Mouse (Mus musculus) CH12.LX (cell line): ENCODE measurements around the gene Sde2. TPM values are rescaled to one million over a fixed set of nuclear protein-coding genes. Genes with fewer than 3 reads are reported as not detected.

Source experiments
- DNase-seq: peaks from one replicate; pipeline ENCODE4 v3.0.0-alpha.2; 2013; ENCODE audit errors: extremely low read depth
- H3K27ac ChIP-seq: 2 replicates; pipeline ENCODE4 v1.5.1; 2012; ENCODE audit warnings: low read depth, mild to moderate bottlenecking, control low read depth, moderate library complexity; ENCODE audit not compliant: insufficient read depth
- H3K27me3 ChIP-seq: replicated peaks from 2 replicates; pipeline ENCODE3; 2012; ENCODE audit warnings: inconsistent platforms
- H3K36me3 ChIP-seq, 2 experiments: replicated peaks in 1 of 2; 2 replicates each; pipeline versions ENCODE3 to v1.6.1; 2012; ENCODE audit warnings: inconsistent platforms in 1 of 2, low read length in 1 of 2, mild to moderate bottlenecking in 1 of 2, mixed read lengths in 1 of 2, moderate library complexity in 1 of 2; ENCODE audit not compliant: control insufficient read depth in 1 of 2, insufficient read depth in 1 of 2
- H3K4me1 ChIP-seq, 2 experiments: 2 replicates each; pipeline ENCODE4 v1.6.1; 2012; ENCODE audit warnings: inconsistent platforms in 1 of 2, moderate library complexity in 1 of 2; ENCODE audit not compliant: insufficient read depth in 2 of 2, control insufficient read depth in 1 of 2
- H3K4me2 ChIP-seq: 2 replicates; pipeline ENCODE4 v1.6.1; 2012; ENCODE audit warnings: low read depth, mild to moderate bottlenecking, control low read depth; ENCODE audit not compliant: poor library complexity, insufficient read depth, severe bottlenecking
- H3K4me3 ChIP-seq, 3 experiments: fragments of 150-350 bp in 1 of 3; sonication (generic) in 1 of 3; replicated peaks in 1 of 3; 2 replicates each; pipeline versions ENCODE3 to v1.5.1; 2011 to 2012; ENCODE audit warnings: low read depth in 2 of 3, low read length in 2 of 3, mild to moderate bottlenecking in 2 of 3, moderate library complexity in 2 of 3, control low read depth in 1 of 3, improper control_type of control experiment in 1 of 3, inconsistent platforms in 1 of 3, mixed read lengths in 1 of 3; ENCODE audit not compliant: poor library complexity in 1 of 3
- H3K79me2 ChIP-seq: replicated peaks from 2 replicates; pipeline ENCODE4 v1.6.1; 2012; ENCODE audit warnings: mild to moderate bottlenecking, moderate library complexity; ENCODE audit not compliant: control insufficient read depth, poor library complexity, insufficient read depth, severe bottlenecking; ENCODE audit errors: extremely low read depth
- H3K9ac ChIP-seq: 2 replicates; pipeline ENCODE4 v1.6.1; 2012; ENCODE audit warnings: low read depth, mild to moderate bottlenecking, control low read depth, moderate library complexity; ENCODE audit not compliant: insufficient read depth
- H3K9me3 ChIP-seq: replicated peaks from 2 replicates; pipeline ENCODE3; 2012; ENCODE audit warnings: low read length, inconsistent platforms, mixed read lengths
- CHD1 ChIP-seq: IDR thresholded peaks from 2 replicates; pipeline ENCODE4 v1.6.1; 2012; ENCODE audit warnings: low read depth, low read length, improper control_type of control experiment, inconsistent platforms
- CTCF ChIP-seq, 2 experiments: IDR thresholded peaks in 1 of 2; conservative IDR thresholded peaks in 1 of 2; 2 replicates each; pipeline ENCODE4 v1.5.1; 2011 to 2012; ENCODE audit warnings: low read depth in 2 of 2, low read length in 2 of 2, improper control_type of control experiment in 1 of 2, inconsistent platforms in 1 of 2, mild to moderate bottlenecking in 1 of 2, moderate library complexity in 1 of 2
- E2F4 ChIP-seq: IDR thresholded peaks from 2 replicates; pipeline ENCODE4 v1.6.1; 2011; ENCODE audit warnings: low read depth, low read length, improper control_type of control experiment; ENCODE audit not compliant: insufficient replicate concordance
- ELF1 ChIP-seq: IDR thresholded peaks from 2 replicates; pipeline ENCODE4 v1.6.1; 2014; ENCODE audit warnings: low read depth, mild to moderate bottlenecking, inconsistent platforms, low read length, improper control_type of control experiment
- GABPA ChIP-seq: IDR thresholded peaks from 2 replicates; pipeline ENCODE4 v1.6.1; 2012; ENCODE audit warnings: low read depth, low read length, improper control_type of control experiment, inconsistent platforms; ENCODE audit not compliant: insufficient replicate concordance
- HCFC1 ChIP-seq: IDR thresholded peaks from 2 replicates; pipeline ENCODE4 v1.6.1; 2012; ENCODE audit warnings: low read depth, mild to moderate bottlenecking, inconsistent platforms, low read length, improper control_type of control experiment
- IRF4 ChIP-seq: IDR thresholded peaks from 2 replicates; pipeline ENCODE4 v1.6.1; 2014; ENCODE audit warnings: low read depth, mild to moderate bottlenecking, inconsistent platforms, low read length, improper control_type of control experiment
- JUN ChIP-seq: IDR thresholded peaks from 2 replicates; pipeline ENCODE4 v1.6.1; 2011; ENCODE audit warnings: low read depth, mild to moderate bottlenecking, low read length, improper control_type of control experiment, moderate library complexity; ENCODE audit not compliant: insufficient read depth
- JUND ChIP-seq: conservative IDR thresholded peaks from 2 replicates; pipeline ENCODE4 v1.6.1; 2011; ENCODE audit warnings: low read depth, low read length, improper control_type of control experiment
- KAT2A ChIP-seq: IDR thresholded peaks from 2 replicates; pipeline ENCODE4 v1.6.1; 2012; ENCODE audit warnings: low read length, improper control_type of control experiment, inconsistent platforms; ENCODE audit not compliant: insufficient replicate concordance
- MAFK ChIP-seq: IDR thresholded peaks from 2 replicates; pipeline ENCODE4 v1.6.1; 2011; ENCODE audit warnings: low read length, improper control_type of control experiment; ENCODE audit not compliant: insufficient replicate concordance
- MAX ChIP-seq: IDR thresholded peaks from 2 replicates; pipeline ENCODE4 v1.6.1; 2011; ENCODE audit warnings: low read length, improper control_type of control experiment
- MAZ ChIP-seq: IDR thresholded peaks from 2 replicates; pipeline ENCODE4 v1.6.1; 2012; ENCODE audit warnings: low read depth, mild to moderate bottlenecking, inconsistent platforms, low read length, improper control_type of control experiment, moderate library complexity
- MEF2A ChIP-seq: IDR thresholded peaks from 2 replicates; pipeline ENCODE4 v1.6.1; 2014; ENCODE audit warnings: low read depth, mild to moderate bottlenecking, inconsistent platforms, low read length, improper control_type of control experiment, borderline replicate concordance
- MXI1 ChIP-seq: IDR thresholded peaks from 2 replicates; pipeline ENCODE4 v1.6.1; 2011; ENCODE audit warnings: mild to moderate bottlenecking, low read depth, low read length, improper control_type of control experiment
- MYC ChIP-seq: IDR thresholded peaks from 2 replicates; pipeline ENCODE4 v1.6.1; 2011; ENCODE audit warnings: low read depth, mild to moderate bottlenecking, improper control_type of control experiment, low read length
- NRF1 ChIP-seq: IDR thresholded peaks from 2 replicates; pipeline ENCODE4 v1.6.1; 2014; ENCODE audit warnings: low read depth, mild to moderate bottlenecking, inconsistent platforms, low read length, improper control_type of control experiment, moderate library complexity
- PAX5 ChIP-seq: IDR thresholded peaks from 2 replicates; pipeline ENCODE4 v1.6.1; 2012; ENCODE audit warnings: low read length, inconsistent platforms, mixed read lengths
- POLR2A ChIP-seq: IDR thresholded peaks from 2 replicates; pipeline ENCODE4 v1.6.1; 2011; ENCODE audit warnings: low read depth, mild to moderate bottlenecking, improper control_type of control experiment, low read length
- RAD21 ChIP-seq: IDR thresholded peaks from 2 replicates; pipeline ENCODE4 v1.6.1; 2011; ENCODE audit warnings: low read depth, mild to moderate bottlenecking, low read length, improper control_type of control experiment, moderate library complexity
- SIN3A ChIP-seq: IDR thresholded peaks from 2 replicates; pipeline ENCODE4 v1.6.1; 2012; ENCODE audit warnings: low read length, improper control_type of control experiment, inconsistent platforms
- SMC3 ChIP-seq: IDR thresholded peaks from 2 replicates; pipeline ENCODE4 v1.6.1; 2011; ENCODE audit warnings: low read depth, low read length, improper control_type of control experiment
- UBTF ChIP-seq: IDR thresholded peaks from 2 replicates; pipeline ENCODE4 v1.6.1; 2012; ENCODE audit warnings: low read depth, mild to moderate bottlenecking, inconsistent platforms, low read length, improper control_type of control experiment, moderate library complexity
- USF1 ChIP-seq: IDR thresholded peaks from 2 replicates; pipeline ENCODE4 v1.6.1; 2014; ENCODE audit warnings: low read depth, mild to moderate bottlenecking, inconsistent platforms, low read length, improper control_type of control experiment
- USF2 ChIP-seq: conservative IDR thresholded peaks from 2 replicates; pipeline ENCODE4 v1.6.1; 2011; ENCODE audit warnings: low read depth, low read length, improper control_type of control experiment
- ZC3H11A ChIP-seq: IDR thresholded peaks from 2 replicates; pipeline ENCODE4 v1.6.1; 2012; ENCODE audit warnings: low read depth, mild to moderate bottlenecking, inconsistent platforms, low read length, improper control_type of control experiment
- ZKSCAN1 ChIP-seq: IDR thresholded peaks from 2 replicates; pipeline ENCODE4 v1.6.1; 2012; ENCODE audit warnings: low read depth, inconsistent platforms, low read length, improper control_type of control experiment, borderline replicate concordance
- ZMIZ1 ChIP-seq: IDR thresholded peaks from 2 replicates; pipeline ENCODE4 v1.6.1; 2012; ENCODE audit warnings: low read depth, mild to moderate bottlenecking, inconsistent platforms, low read length, improper control_type of control experiment
- dilution Hi-C: fragments of 300-500 bp; cut with MboI; formaldehyde crosslinking; loops from 2 replicates; pipeline ENCODE4 v1.14.3; 2020; ENCODE audit warnings: low sequenced_read_pairs; ENCODE audit not compliant: extremely low pct_unique_long_range_greater_than_20kb, extremely low pct_ligation_motif_present
- in situ Hi-C: fragments of 300-500 bp; cut with MboI; formaldehyde crosslinking; loops from 3 replicates; pipeline ENCODE4 v1.14.3; 2019; ENCODE audit warnings: low sequenced_read_pairs, low pct_ligation_motif_present, low pct_unique_long_range_greater_than_20kb, mixed read lengths
- polyA plus RNA-seq: library from polyadenylated mRNA; unstranded; fragments of >175 nt; gene quantifications from 2 replicates; pipeline ENCODE4 v1.2.1, GENCODE M21; 2012; ENCODE audit warnings: low read depth; ENCODE audit not compliant: insufficient read length
- total RNA-seq, 2 experiments: library from RNA; depleted of rRNA; stranded (reverse); fragments of 300-350 nt in 1 of 2; fragments of >200 nt in 1 of 2; gene quantifications; 2 replicates each; pipeline ENCODE4 v1.2.3; 2012 to 2014

Sde2 gene
- total and polyA plus RNA-seq, 3 experiments: 24.7 to 33.2 (median 28.0) TPM

DNA sequence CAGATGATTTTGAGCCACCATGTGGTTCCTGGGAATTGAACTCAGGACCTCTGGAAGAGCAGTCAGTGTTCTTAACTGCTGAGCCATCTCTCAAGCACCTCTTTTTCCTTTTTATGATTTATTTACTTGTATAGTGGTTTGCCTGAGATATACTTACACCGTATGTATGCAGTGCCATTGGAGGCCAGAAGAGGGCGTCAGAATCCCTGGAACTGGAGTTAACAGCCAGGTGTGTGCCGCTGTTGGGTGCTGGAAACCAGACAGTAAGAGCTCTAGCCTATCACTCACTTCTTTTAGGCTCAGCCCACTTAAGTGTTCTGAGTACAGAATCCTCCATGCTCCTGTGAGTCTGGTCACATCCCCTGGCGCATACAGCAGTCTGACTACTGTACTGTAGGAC is 26.5 kb downstream of the Sde2 start:
- Histone ChIP-seq H3K79me2 (no peaks in the 10 kb centered on the region), H3K9me3 (peaks cover 3% of the 10 kb centered on the region), H3K36me3 (peaks cover 0 to 5% of the 10 kb centered on the region in 2 experiments), H3K9ac (no peak overlapping the region), H3K4me1 (peaks cover 0 to 7% of the 10 kb centered on the region in 2 experiments; a peak in 1 of 4 replicates), H3K27ac (no peak overlapping the region), H3K4me3 (no peak overlapping the region), H3K4me2 (no peak overlapping the region), H3K27me3 (no peaks in the 10 kb centered on the region)
- dilution Hi-C loops: no loop called here
- no peak for DNase-seq
- TF ChIP-seq UBTF (no peak), CTCF (conservative IDR thresholded peaks at IDR 0.05 in 1 of 2, IDR thresholded peaks at IDR 0.05 in 1 of 2; ENCODE audit: low read depth in 2 of 2, low read length in 2 of 2) (no peak; a peak in 1 of 4 replicates), MYC (no peak), ZC3H11A (no peak), MAZ (no peak), NRF1 (no peak), USF2 (no peak), SMC3 (no peak), MAX (no peak), PAX5 (no peak), HCFC1 (no peak), MEF2A (no peak), ELF1 (no peak), JUND (no peak), CHD1 (no peak), MXI1 (no peak), ZMIZ1 (no peak)
- in situ Hi-C loops: no loop called here

DNA sequence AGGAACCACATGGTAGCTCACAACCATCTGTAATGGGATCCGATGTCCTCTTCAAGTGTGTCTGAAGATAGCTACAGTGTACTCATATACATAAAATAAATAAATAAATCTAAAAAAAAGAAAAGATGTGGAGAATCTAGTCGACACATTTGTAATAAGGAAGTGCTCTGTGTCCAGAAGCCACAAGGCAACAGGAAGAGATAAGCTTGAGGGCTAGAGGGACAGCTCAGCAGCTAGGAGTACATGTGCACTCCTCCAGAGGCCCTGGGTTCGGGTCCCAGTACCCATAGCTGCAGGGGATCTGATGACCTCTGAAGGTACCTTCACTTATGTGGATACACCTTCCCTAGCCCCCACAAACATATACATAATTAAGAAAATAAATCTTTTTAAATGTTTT is 30.8 kb downstream of the Sde2 start:
- peaks cover 17 to 36% of the 10 kb centered on the region in 2 experiments for H3K4me1 ChIP-seq
- no peak for DNase-seq
- H3K4me2 ChIP-seq: no peak overlapping the region
- dilution Hi-C loops (no loop called here), in situ Hi-C loops (no loop called here)
- no peaks in the 10 kb centered on the region for H3K27me3 ChIP-seq
- H3K79me2 ChIP-seq: no peaks in the 10 kb centered on the region
- H3K27ac ChIP-seq: no peak overlapping the region
- H3K9me3 ChIP-seq: peaks cover 3% of the 10 kb centered on the region
- no peak overlapping the region for H3K4me3 ChIP-seq
- H3K9ac ChIP-seq: no peak overlapping the region
- peaks cover 0 to 5% of the 10 kb centered on the region in 2 experiments for H3K36me3 ChIP-seq
- TF ChIP-seq MAFK: no peak
- TF ChIP-seq MYC: no peak
- no peak for TF ChIP-seq POLR2A
- TF ChIP-seq GABPA: no peak
- TF ChIP-seq USF1: no peak
- no peak for TF ChIP-seq CHD1
- no peak for TF ChIP-seq NRF1
- no peak for TF ChIP-seq USF2
- TF ChIP-seq JUND: no peak
- TF ChIP-seq RAD21: no peak
- TF ChIP-seq E2F4: no peak
- TF ChIP-seq IRF4: no peak
- TF ChIP-seq ZMIZ1: no peak
- no peak for TF ChIP-seq ZKSCAN1
- TF ChIP-seq JUN: no peak
- no peak for TF ChIP-seq MAZ
- TF ChIP-seq KAT2A: no peak
- TF ChIP-seq SMC3: no peak
- no peak for TF ChIP-seq SIN3A
- no peak for TF ChIP-seq MAX
